Mouse (Mus musculus) cerebellum, adult 11 months (tissue): ENCODE data around the gene Sytl4.

Source experiments
- DNase-seq: peaks from one replicate; pipeline ENCODE4 v3.0.0; 2022

Gene Sytl4

DNA sequence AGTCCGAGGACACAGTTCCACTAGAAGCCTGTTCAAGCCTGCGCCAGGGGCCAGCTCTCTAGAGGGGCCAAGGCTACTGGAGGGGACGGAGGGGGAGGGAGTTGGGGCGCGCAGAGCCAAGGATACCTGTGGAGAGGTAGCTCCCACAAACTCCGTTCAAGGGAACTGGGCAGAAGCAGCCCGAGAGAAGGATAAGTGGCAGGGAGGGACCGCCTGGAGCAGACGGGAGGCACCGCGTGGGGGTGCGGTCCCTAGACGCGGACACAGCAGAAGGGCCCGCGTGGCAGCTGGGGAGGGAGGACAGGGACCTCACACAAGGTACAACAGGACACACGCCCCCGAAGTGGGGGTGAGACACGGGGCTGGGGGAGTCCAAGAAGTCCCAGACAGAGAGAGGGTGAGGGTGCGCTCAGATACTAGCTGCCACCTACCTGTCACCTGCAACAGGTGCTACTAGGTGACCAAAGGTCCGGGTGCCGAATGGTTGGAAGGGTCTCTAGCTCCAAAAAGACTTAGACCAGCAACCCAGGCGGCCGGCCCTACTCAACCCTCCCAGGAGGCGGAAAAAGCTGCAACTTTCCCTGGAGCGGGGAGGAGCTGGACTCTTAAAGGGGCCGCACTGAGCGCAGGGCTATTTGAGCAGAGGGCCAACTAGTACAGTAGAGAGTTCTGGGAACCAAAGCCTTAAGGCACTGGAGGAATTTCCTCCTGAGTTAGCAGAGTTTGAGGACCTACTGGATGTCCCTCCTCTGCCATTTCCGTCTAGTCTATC lies at the start of gene Sytl4:
TSS of gene Sytl4 (minus strand) at position 582 of the 772 bp plus-strand sequence.
- no peak for DNase-seq

DNA sequence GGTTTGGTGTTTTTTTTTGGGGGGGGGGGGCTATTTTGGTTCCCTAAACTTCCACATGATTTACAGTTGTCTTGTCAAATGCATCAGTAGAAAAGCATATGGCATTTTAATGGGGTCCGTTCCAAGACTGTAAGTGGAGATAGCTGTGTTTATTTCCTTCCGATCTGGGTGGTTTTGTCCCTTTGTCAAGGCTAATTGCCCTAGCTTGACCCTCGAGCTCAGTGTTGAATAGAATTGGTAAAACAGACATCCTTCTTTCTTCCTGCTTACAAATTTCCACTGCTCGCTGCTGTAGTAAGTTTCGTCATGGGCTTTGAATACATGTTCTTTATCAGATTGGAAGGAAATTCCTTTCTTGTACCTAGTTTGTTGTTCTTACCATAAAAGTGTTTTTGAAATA lies 39.1 kb upstream of the Sytl4 start:
- no peak for DNase-seq

DNA sequence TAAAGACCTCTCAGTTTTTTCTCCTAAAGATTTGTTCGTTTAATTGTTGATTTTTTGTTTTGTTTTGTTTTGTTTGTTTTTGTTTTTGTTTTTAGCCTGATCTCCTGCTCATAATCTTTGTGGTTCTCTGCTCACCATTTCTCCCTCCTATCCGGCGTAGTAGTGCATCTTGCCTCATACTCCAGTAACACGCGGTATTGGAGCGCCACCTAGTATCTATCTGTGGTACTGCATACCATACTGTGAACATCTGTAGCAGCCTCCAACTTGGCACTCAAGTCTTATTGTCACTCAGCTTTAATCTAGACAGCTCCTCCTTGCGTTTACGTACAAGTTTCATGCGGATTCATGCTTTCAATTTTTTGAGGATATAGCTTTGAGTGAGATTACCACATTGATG lies 37.4 kb upstream of the Sytl4 start:
- peak; percentile 29 for DNase-seq

DNA sequence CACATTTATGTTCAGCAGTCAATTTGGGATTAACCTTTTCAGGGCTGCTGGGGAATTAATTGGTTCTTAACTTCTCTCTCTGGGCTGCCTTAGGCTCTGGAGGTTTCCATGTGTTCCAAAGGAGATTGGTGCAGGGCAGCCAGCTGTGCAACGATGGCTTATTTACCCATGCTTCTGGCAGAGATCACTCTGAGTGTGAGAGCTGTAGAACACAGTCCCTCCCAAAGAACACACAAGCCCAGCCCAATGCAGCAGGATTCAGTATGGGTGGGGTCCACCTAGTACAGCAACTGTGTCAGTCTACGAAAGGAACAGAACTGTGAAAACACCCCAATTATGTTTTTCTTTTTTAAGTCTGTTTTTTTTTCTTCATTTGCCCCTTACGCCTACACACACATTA lies 14.3 kb upstream of the Sytl4 start:
- DNase-seq, result no peak

DNA sequence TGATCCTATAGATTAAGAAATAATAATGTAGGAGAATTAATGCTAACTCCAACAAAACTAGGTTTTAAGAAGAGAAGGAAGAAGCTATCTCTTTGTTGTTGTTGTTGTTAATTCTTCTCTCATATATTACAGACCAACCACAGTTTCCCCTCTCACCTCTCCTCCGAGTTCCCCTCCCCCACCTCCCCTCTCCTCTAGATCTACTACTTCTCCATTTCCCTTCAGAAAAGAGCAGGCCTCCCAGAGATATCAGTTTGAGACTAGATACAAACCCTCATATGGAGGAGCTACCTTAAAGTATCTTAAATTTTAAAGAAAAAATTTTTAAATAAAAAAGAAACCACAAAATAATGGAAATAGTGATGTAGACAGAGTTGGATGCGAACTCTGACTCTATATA lies 17.0 kb downstream of the Sytl4 start:
- no peak for DNase-seq

DNA sequence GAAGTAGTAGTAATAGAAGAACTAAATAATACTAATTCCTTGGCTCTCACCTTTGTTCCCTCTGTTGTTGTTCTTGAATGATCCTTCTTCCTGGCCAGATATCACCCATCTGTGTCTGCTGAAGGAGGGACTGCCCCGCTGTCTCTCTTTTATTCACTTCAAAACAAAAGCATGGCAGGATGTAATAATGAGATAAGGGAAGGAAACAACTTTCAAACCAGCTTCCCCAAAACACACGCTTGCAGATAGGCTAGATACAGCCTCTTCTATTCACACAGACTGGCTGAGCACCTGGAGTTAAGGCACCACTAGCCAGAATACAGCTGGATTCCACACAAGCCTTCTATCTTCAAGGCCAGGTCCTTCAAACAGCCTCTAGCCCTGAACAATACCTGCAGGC lies 21.0 kb downstream of the Sytl4 start:
- no peak for DNase-seq

DNA sequence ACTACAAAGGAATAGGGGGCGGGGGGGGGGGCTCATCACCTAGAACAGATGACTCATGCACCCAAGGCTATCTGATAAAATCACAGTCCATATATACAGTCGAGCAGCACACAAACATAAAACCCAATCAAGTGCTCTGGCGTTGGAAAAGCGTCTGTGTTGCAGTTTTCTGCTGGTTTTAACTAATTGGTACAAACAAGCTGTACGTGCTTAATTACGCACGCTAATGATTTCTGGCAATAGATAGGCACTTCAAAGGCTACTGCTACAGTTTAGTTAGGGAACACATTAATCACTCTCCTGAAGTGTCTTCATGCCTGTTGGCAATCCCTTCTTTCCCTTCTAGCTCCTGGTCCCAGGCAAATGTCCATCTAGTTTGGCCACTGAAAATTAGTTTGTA lies 27.0 kb downstream of the Sytl4 start:
- DNase-seq, result no peak

DNA sequence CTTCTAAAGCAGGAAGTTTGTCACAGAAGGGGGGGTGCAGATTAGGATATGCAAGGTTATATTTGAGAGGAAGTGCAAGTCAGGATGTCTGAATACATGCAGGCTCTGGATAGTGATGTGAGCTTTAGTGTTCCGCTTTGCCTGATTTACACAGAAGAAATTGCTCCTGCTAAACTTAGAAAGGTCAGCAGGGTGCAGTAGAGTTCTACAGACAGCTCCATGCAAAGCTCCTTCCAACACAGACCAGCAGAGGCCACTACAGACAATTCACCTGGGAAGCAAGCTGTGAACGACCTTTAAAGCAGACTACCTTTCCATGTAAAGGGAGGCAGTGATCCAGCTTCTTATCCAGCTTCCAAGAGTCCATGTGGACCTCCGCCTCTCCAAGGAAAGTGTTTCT lies 34.2 kb downstream of the Sytl4 start:
- DNase-seq, result peak; percentile 28

DNA sequence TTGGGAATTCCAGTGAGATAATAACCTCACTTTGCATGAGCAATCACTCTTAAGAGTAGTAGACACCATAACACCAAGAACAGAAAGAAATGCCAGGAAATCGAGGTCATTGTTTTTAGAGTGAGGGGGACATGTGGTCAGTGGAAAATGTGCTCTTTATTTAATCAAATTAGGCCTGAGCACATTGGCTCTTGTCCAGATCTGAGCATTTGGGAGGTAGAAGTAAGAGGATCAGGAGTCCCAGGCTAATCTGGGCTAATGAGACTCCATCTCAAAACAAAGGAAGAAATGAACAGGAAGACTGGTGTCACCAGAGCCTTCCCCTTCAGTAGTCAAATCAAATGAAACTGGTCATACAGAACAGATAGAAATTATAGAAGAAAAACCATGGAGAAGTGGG lies 42.1 kb downstream of the Sytl4 start:
- DNase-seq, result no peak

DNA sequence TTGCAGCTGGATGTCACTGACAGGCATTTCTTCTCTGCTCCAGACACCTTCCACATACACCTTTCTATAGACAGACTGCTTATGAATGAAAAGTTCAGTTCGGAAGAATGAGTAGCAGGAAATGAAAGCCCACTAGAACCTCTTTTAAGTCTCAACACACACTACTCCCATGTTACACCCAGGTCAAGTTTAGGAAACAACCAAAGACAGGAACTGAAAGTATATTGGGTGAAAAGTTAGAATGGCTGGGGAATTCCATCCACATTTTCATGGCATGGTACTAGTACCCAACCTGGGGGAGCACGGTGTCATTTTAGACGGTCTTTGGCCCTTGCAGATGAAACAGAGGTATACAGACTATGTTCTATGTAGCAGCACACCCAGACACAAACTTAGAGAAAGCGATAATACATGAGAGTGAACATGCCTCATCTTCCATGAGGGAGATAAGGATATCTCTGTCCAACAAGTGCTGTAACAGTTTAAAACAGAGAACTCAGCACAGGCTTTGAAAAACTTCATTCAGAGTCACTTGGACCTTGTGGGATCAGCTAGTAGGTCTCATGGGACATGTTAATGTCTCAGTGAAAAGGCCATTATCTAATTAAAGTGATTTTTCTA lies 44.9 kb downstream of the Sytl4 start:
- no peak for DNase-seq

DNA sequence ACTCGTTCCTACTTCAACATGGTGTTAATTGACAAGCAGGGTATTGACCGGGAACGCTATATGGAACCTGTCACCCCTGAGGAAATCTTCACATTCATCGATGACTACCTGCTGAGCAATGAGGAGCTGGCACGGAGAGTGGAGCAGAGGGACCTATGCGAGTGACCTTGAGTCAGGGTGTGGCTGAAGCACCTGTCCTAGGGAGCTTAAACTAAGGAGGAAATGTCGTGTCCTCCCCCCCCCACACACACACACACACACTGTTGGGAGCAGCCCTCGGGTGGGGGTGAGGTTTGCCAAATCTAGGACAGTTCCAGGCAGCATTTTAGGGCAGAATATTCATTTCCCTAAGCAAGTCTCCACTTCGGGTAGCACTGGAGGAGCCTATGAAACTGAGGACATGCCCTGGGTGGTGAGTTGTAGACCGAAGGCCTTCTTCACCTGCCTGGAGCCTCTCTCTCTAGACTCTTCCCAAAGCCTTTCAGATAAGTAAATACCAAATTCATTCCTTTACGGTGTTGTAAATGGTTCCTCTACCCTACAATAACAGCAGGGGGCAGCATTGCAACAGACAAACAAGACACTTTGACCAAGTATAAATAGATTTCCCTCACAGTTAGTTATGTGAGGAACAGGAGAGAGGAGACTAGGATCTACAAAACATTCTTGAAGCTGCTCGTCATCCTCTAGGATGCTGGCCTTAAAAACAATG lies 50.2 kb downstream of the Sytl4 start:
- DNase-seq, result no peak

DNA sequence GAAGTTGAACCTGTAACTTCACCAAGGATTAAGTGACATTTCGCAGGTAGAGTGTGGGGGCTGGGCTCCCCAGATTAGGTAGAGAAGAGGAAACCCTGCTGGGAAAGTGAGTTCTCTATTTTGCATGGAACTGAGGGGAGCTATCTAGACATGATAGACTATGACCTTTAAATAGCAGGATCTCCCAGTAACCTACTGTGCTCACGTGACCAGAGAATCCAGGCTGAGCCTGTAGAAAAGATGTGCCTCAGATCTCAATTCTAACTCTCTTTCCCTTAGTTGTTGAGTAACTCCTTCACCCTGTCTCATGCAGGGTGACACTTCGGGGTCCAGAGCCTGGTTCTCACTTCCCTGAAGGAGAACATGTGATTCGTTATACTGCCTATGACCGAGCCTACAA lies 54.9 kb downstream of the Sytl4 start:
- no peak for DNase-seq

DNA sequence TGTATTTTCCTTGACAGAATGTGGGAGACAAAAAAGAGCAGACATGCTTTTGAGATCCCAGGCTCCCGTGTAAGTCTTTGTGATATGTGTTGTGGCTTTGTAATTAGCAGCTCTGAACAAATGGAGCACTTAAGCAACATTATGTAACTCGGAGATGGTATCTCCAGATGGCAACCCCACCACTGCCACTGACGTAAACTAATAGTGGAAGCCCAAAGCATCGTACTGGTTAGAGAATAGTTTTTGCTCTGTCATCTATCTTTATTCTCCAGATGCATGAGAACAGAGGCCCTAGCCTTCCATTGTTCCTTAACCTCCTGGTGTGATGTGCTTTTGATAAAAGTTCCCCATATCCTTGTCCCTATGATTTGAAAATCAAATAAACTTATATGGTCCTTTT lies 60.4 kb downstream of the Sytl4 start:
- DNase-seq, result no peak

DNA sequence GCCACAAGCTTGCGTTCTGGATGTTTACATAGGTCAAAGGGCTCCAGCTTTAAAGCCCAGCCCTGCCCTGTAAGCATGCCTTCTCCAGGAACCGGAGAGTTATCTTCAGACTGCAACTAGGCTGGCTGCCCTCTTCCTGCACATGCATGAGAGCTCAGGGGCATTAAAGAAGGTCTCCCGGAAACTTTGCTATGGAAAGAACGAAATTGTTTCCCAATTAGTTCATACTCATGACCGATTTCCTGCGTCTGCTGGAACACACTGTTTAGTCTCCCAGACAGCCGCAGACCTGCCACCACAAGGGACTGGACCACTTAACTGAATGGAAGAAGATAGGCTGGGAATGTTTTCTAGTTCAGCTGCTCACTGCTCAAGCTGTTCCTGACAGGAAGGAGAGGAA lies 67.4 kb downstream of the Sytl4 start:
- no peak for DNase-seq

DNA sequence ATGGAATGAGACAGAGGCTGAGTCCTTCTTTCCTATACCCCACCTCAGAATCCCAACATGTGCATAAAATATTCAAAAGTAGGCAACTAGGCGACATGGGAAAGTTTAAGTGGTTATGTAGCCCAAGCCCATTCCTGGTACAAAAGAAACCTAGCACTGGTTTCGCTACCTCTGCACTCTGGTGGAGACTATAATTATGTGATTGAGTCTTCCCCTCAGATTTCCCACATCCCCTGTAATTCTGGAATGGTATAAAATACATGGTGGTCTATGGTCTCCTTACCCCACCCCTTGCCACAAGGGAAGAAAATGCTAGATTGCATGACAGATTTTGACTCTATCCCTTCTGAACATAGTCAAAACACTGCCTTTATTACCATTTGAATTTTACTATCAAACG lies 68.6 kb downstream of the Sytl4 start:
- no peak for DNase-seq

DNA sequence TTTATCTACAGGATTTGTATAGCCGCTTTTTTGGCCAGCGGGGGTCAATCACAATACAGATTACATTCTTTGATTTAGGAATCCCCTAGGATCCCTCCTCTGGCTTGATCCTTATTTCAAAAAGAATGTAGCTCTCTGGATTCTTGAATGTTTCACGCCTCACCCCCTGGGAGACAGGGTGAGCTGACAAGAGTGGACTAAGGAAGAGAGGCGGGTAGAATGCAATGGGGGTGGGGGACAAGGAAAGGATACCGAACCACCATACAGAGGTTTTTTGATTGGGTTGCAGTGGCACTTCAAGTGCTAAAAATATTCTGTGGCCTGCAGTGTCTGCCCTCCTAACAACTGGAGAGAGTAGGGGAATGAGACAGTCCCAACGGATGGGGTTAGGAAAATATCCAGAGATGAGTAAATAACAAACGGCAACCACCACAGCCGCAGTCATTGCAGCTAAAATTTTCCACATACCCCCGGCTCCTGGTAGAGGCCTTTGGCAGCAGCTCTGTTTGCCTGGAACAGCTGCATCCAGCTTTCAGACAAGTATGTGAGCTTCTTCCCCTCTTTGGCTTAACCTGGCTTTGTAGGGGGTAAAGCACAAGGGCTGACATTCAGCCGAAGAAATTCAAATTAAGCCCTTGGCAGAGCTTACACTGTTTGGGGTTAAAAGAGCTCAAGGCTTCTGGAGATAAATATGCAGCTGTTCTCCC lies 70.1 kb downstream of the Sytl4 start:
- no peak for DNase-seq

DNA sequence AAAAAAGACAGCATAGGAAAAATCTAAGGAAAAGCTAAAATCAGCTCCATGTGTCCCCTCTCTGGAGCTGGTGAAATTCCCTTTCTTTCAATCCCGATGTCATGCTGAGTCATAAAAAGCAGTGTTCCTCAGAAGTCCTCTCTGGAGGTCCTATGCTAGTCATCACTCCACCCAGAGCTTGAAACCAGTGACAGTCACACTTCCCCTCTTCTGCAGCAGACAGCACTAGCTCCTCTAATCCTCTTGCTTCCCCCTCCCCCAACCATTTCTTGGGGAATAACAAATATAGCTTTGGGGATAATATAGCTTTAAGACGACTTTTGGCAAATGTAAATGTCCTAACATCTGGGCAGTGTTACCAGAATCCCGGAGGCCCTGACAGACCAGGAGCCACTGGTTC lies 73.4 kb downstream of the Sytl4 start, which contains the start of gene Srpx2:
TSS of gene Srpx2 (plus strand) at position 166 of the 400 bp plus-strand sequence.
- no peak for DNase-seq

DNA sequence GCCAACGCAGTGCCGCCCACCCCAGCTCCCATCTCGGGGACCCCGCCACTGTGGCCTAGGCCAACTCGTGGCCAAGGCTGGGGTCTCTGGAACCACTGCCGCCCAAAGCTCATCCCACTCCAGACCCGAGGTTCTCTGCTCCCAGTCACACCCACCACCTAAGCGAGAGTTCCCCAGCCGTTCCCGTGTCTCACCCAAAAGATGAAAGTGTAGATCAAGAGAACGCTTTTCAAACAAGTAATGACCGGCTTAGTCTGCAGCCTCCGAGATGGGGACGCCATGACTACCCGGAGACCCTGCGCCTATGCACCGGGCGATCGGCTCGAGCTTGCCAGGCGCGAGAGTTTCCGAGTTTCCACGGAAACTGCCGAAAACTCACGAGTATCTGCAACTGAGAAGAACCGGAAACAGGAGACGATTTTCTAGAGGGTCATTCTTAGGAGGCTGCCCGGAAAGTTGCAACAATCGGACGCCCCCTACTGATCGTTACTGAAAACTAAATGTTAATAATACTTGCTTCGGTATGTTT lies 83.5 kb downstream of the Sytl4 start, which contains the start of gene Tspan6:
TSS of gene Tspan6 (minus strand) at position 416 of the 529 bp plus-strand sequence.
- DNase-seq, result peak; percentile 59

DNA sequence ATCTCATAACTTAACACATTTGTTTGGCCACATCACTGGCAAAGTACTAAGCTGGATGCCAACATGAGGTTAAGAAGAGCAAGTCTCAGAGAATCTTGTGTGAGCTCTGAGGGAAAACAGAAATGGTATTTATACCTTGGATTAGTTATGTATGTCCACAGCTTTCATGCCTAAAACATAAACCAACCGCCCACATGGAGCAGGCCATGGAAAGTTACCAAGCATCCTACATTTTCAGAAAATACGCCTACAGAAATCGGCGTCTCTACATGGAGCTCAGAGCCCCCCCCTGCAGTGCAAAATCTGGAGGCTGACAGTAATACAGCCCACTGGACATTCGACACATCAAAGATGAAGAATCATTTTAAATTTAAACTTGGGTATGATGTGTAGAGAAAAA lies 93.5 kb downstream of the Sytl4 start:
- DNase-seq, result no peak

DNA sequence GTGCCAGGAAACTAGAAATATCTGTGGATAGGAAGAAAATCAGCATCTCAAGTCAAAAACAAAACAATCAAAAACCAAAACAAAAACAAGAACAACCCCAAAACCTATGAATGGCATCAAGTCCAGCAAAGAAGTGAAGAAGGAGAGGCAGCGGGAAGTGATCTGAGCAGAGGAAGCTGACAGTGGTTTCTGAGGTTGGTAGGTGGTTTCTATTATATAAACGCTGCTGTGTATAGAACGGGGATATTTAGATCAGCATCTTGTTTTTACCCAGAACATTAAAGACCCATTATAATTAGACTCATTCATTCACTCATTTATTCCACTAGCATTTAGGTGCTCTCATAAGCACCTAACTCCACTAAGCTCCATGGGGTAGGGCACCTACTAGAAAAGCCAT lies 94.3 kb downstream of the Sytl4 start:
- no peak for DNase-seq
